Mouse (Mus musculus): Measurements from ENCODE around the gene L3mbtl4. TPM values are rescaled to one million over a fixed set of nuclear protein-coding genes. Genes with fewer than 3 reads are reported as not detected.

L3mbtl4 gene
- polyA plus RNA-seq, 1 experiment from 2014 or later, result 5.7 TPM

- no peak overlapping the region for H3K27ac ChIP-seq
- H3K9me3 ChIP-seq, result no peaks in the 10 kb centered on the region
- ATAC-seq (replicated peaks), result no peak
- H3K27me3 ChIP-seq (replicated peaks), result no peaks in the 10 kb centered on the region
- 95% methylated on average over 3 of the region's 3 CpGs for WGBS
- H3K4me2 ChIP-seq, result no peak overlapping the region
- no peak overlapping the region for H3K4me3 ChIP-seq
- H3K4me1 ChIP-seq, result no peaks in the 10 kb centered on the region
- H3K9ac ChIP-seq, result no peak overlapping the region
- no peaks in the 10 kb centered on the region for H3K36me3 ChIP-seq (replicated peaks)
These were observed 437.8 kb downstream of the L3mbtl4 start for GRCm38 (mm10) chr17:68711350-68711749.

- H3K27ac ChIP-seq, result no peak overlapping the region
- no peak overlapping the region for H3K4me2 ChIP-seq
- no peak for ATAC-seq (replicated peaks)
- H3K9me3 ChIP-seq, result no peaks in the 10 kb centered on the region
- no peak overlapping the region for H3K4me3 ChIP-seq
- H3K36me3 ChIP-seq (replicated peaks), result no peaks in the 10 kb centered on the region
- no peaks in the 10 kb centered on the region for H3K27me3 ChIP-seq (replicated peaks)
- 29% methylated on average over 1 of the region's 1 CpGs for WGBS
- H3K9ac ChIP-seq, result no peak overlapping the region
- peaks cover 7% of the 10 kb centered on the region; the same call in 1 of the 2 replicates for H3K4me1 ChIP-seq
These were observed 474.7 kb downstream of the L3mbtl4 start for GRCm38 (mm10) chr17:68748296-68748695.

GRCm38 (mm10) chr17:68750513-68750912, 476.9 kb downstream of the L3mbtl4 start:
- 70% methylated on average over 6 of the region's 6 CpGs for WGBS
- H3K4me1 ChIP-seq, result peaks cover 7% of the 10 kb centered on the region; the same call in 1 of the 2 replicates
- no peaks in the 10 kb centered on the region for H3K9me3 ChIP-seq
- H3K27ac ChIP-seq, result 0 out of 2 replicates have a peak overlapping the region, but pooled peaks have one; percentile 38
- H3K9ac ChIP-seq, result no peak overlapping the region
- ATAC-seq (replicated peaks), result peak; percentile 52; the same call in 1 of the 2 replicates
- no peaks in the 10 kb centered on the region for H3K36me3 ChIP-seq (replicated peaks)
- no peaks in the 10 kb centered on the region for H3K27me3 ChIP-seq (replicated peaks)
- no peak overlapping the region for H3K4me2 ChIP-seq
- H3K4me3 ChIP-seq, result no peak overlapping the region

GRCm38 (mm10) chr17:68753112-68753511, 479.5 kb downstream of the L3mbtl4 start:
- ATAC-seq (replicated peaks), result no peak
- WGBS, result 81% methylated on average over 7 of the region's 7 CpGs
- H3K27ac ChIP-seq, result no peak overlapping the region
- H3K4me3 ChIP-seq, result no peak overlapping the region
- H3K4me2 ChIP-seq, result no peak overlapping the region
- no peak overlapping the region for H3K9ac ChIP-seq
- H3K27me3 ChIP-seq (replicated peaks), result no peaks in the 10 kb centered on the region
- H3K9me3 ChIP-seq, result no peaks in the 10 kb centered on the region
- no peaks in the 10 kb centered on the region for H3K36me3 ChIP-seq (replicated peaks)
- H3K4me1 ChIP-seq, result peaks cover 7% of the 10 kb centered on the region; the same call in 1 of the 2 replicates

GRCm38 (mm10) chr17:68754789-68755188, 481.2 kb downstream of the L3mbtl4 start:
- no peak for ATAC-seq (replicated peaks)
- Histone ChIP-seq H3K4me2 (no peak overlapping the region), H3K27me3 (replicated peaks) (no peaks in the 10 kb centered on the region), H3K4me3 (no peak overlapping the region), H3K36me3 (replicated peaks) (no peaks in the 10 kb centered on the region), H3K9ac (no peak overlapping the region), H3K27ac (no peak overlapping the region), H3K9me3 (no peaks in the 10 kb centered on the region), H3K4me1 (peaks cover 7% of the 10 kb centered on the region; the same call in 1 of the 2 replicates)
- 90% methylated on average over 11 of the region's 11 CpGs for WGBS

- Histone ChIP-seq H3K36me3 (replicated peaks) (no peaks in the 10 kb centered on the region), H3K27ac (no peak overlapping the region), H3K4me3 (no peak overlapping the region), H3K4me1 (no peaks in the 10 kb centered on the region), H3K9ac (no peak overlapping the region), H3K27me3 (replicated peaks) (no peaks in the 10 kb centered on the region), H3K9me3 (no peaks in the 10 kb centered on the region), H3K4me2 (no peak overlapping the region)
- 79% methylated on average over 5 of the region's 5 CpGs for WGBS
- ATAC-seq (replicated peaks), result no peak
These were observed 484.8 kb downstream of the L3mbtl4 start for GRCm38 (mm10) chr17:68758428-68758827.

GRCm38 (mm10) chr17:68758936-68759335, 485.3 kb downstream of the L3mbtl4 start:
- Histone ChIP-seq H3K4me3 (no peak overlapping the region), H3K36me3 (replicated peaks) (no peaks in the 10 kb centered on the region)
- WGBS, result 88% methylated on average over 3 of the region's 3 CpGs

GRCm38 (mm10) chr17:68759978-68760377, 486.4 kb downstream of the L3mbtl4 start:
- ATAC-seq (replicated peaks), result no peak
- no peak overlapping the region for H3K9ac ChIP-seq
- H3K4me1 ChIP-seq, result no peaks in the 10 kb centered on the region
- no peak overlapping the region for H3K27ac ChIP-seq
- H3K4me3 ChIP-seq, result no peak overlapping the region
- H3K9me3 ChIP-seq, result no peaks in the 10 kb centered on the region
- H3K4me2 ChIP-seq, result no peak overlapping the region
- no peaks in the 10 kb centered on the region for H3K36me3 ChIP-seq (replicated peaks)
- no peaks in the 10 kb centered on the region for H3K27me3 ChIP-seq (replicated peaks)
- 54% methylated on average over 1 of the region's 1 CpGs for WGBS

More at GRCm38 (mm10) chr17:68758936-68759335, 485.3 kb downstream of the L3mbtl4 start:
- no peaks in the 10 kb centered on the region for H3K9me3 ChIP-seq
- no peak overlapping the region for H3K4me2 ChIP-seq
- no peaks in the 10 kb centered on the region for H3K4me1 ChIP-seq
- H3K27me3 ChIP-seq (replicated peaks), result no peaks in the 10 kb centered on the region
- no peak for ATAC-seq (replicated peaks)
- H3K27ac ChIP-seq, result no peak overlapping the region
- no peak overlapping the region for H3K9ac ChIP-seq

GRCm38 (mm10) chr17:68764329-68764880, 490.8 kb downstream of the L3mbtl4 start:
- H3K9me3 ChIP-seq, result no peaks in the 10 kb centered on the region
- no peaks in the 10 kb centered on the region for H3K4me1 ChIP-seq
- no peak overlapping the region for H3K4me3 ChIP-seq
- H3K27me3 ChIP-seq (replicated peaks), result no peaks in the 10 kb centered on the region
- H3K9ac ChIP-seq, result no peak overlapping the region
- no peak overlapping the region for H3K27ac ChIP-seq
- no peaks in the 10 kb centered on the region for H3K36me3 ChIP-seq (replicated peaks)
- WGBS, result 85% methylated on average over 10 of the region's 10 CpGs
- no peak overlapping the region for H3K4me2 ChIP-seq
- no peak for ATAC-seq (replicated peaks)

GRCm38 (mm10) chr17:68769561-68769960, 496.0 kb downstream of the L3mbtl4 start:
- ATAC-seq (replicated peaks), result no peak
- H3K9me3 ChIP-seq, result no peaks in the 10 kb centered on the region
- no peak overlapping the region for H3K4me2 ChIP-seq
- H3K27me3 ChIP-seq (replicated peaks), result no peaks in the 10 kb centered on the region
- WGBS, result 88% methylated on average over 4 of the region's 4 CpGs
- no peaks in the 10 kb centered on the region for H3K4me1 ChIP-seq
- H3K27ac ChIP-seq, result no peak overlapping the region
- no peak overlapping the region for H3K4me3 ChIP-seq
- H3K9ac ChIP-seq, result no peak overlapping the region
- H3K36me3 ChIP-seq (replicated peaks), result no peaks in the 10 kb centered on the region

GRCm38 (mm10) chr17:68771046-68771750, 497.6 kb downstream of the L3mbtl4 start:
- Histone ChIP-seq H3K4me2 (no peak overlapping the region), H3K27ac (no peak overlapping the region), H3K36me3 (replicated peaks) (no peaks in the 10 kb centered on the region), H3K9ac (no peak overlapping the region), H3K9me3 (no peaks in the 10 kb centered on the region), H3K4me1 (no peaks in the 10 kb centered on the region), H3K4me3 (no peak overlapping the region), H3K27me3 (replicated peaks) (no peaks in the 10 kb centered on the region)
- no peak for ATAC-seq (replicated peaks)
- 53% methylated on average over 7 of the region's 7 CpGs for WGBS

GRCm38 (mm10) chr17:68793741-68794140, 520.1 kb downstream of the L3mbtl4 start:
- WGBS, result 87% methylated on average over 4 of the region's 4 CpGs

GRCm38 (mm10) chr17:68826323-68826722, 552.7 kb downstream of the L3mbtl4 start, which contains the start of gene Tmem200c:
Gene Tmem200c, plus strand, starts transcription at chr17:68826623.
- Histone ChIP-seq H3K27me3 (replicated peaks) (no peaks in the 10 kb centered on the region), H3K36me3 (replicated peaks) (no peaks in the 10 kb centered on the region), H3K27ac (no peak within 1 kb of the TSS), H3K4me1 (no peaks in the 10 kb centered on the region), H3K9me3 (no peaks in the 10 kb centered on the region), H3K9ac (no peak within 1 kb of the TSS), H3K4me2 (no peak within 1 kb of the TSS), H3K4me3 (no peak within 1 kb of the TSS)
- ATAC-seq (replicated peaks), result no peak
- WGBS, result 76% methylated on average over 6 of the region's 6 CpGs

More at GRCm38 (mm10) chr17:68793741-68794140, 520.1 kb downstream of the L3mbtl4 start:
- no peak overlapping the region for H3K27ac ChIP-seq
- H3K9me3 ChIP-seq, result no peaks in the 10 kb centered on the region
- ATAC-seq (replicated peaks), result no peak
- H3K27me3 ChIP-seq (replicated peaks), result no peaks in the 10 kb centered on the region
- H3K4me2 ChIP-seq, result no peak overlapping the region
- no peak overlapping the region for H3K9ac ChIP-seq
- no peaks in the 10 kb centered on the region for H3K4me1 ChIP-seq
- no peak overlapping the region for H3K4me3 ChIP-seq
- H3K36me3 ChIP-seq (replicated peaks), result no peaks in the 10 kb centered on the region
